Mouse (Mus musculus) olfactory bulb, adult 2 months (tissue): ENCODE data around the gene Klhl29. TPM values are rescaled to one million over a fixed set of nuclear protein-coding genes. Genes with fewer than 3 reads are reported as not detected.

ENCODE experiments used
- H3K27ac ChIP-seq: fragments of 200-500 bp; 2 replicates; pipeline ENCODE4 v1.5.1; 2012; ENCODE audit warnings: low read depth, low read length; ENCODE audit not compliant: insufficient read depth
- H3K4me1 ChIP-seq: fragments of 200-500 bp; 2 replicates; pipeline ENCODE4 v1.6.1; 2012; ENCODE audit warnings: low read length; ENCODE audit not compliant: control insufficient read depth, insufficient read depth
- H3K4me3 ChIP-seq: fragments of 200-500 bp; 2 replicates; pipeline ENCODE4 v1.5.1; 2012; ENCODE audit warnings: mild to moderate bottlenecking, low read depth, low read length, moderate library complexity; ENCODE audit not compliant: insufficient read depth
- CTCF ChIP-seq: fragments of 200-500 bp; IDR thresholded peaks from 2 replicates; pipeline ENCODE4 v1.5.1; 2012; ENCODE audit warnings: low read depth, mild to moderate bottlenecking, low read length, moderate library complexity; ENCODE audit not compliant: insufficient read depth
- POLR2A ChIP-seq: fragments of 200-500 bp; IDR thresholded peaks from 2 replicates; pipeline ENCODE4 v1.6.1; 2012; ENCODE audit warnings: mild to moderate bottlenecking, low read depth, low read length, moderate library complexity; ENCODE audit not compliant: insufficient read depth
- WGBS: fragments of 180-500 bp; shearing (Covaris S2); methylation state at CpG from one replicate; pipeline ENCODE4 v1.1.7; 2018; 5-methylcytosine and 5-hydroxymethylcytosine counted together
- polyA plus RNA-seq: library from polyadenylated mRNA; stranded (reverse); fragments of >200 nt; gene quantifications from 2 replicates; pipeline ENCODE4 v1.2.4, GENCODE M21; 2012; ENCODE audit warnings: low replicate concordance; ENCODE audit not compliant: missing spikeins, insufficient read depth, insufficient read length

Klhl29 gene
- polyA plus RNA-seq, 1 experiment = not detected

DNA sequence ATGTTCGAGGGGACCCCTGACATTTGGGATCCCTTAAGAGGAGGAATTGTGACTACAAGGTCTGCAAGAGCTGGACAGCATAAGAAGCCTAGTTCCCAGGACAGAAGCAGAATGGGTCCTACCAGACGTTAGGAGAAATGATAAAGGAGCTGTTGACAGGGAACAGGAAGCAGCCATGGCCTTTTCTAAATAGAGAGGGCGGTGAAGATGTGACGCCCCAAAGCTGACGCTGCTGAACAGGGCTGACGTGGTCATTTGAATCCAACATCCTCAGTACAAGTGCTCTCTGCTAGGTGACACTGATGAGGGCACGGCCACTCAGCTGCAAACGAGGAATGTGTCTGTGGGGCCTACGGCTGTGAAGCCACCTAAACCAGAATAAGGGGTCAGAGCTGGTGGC lies 210.1 kb downstream of the Klhl29 start:
- TF ChIP-seq CTCF (no peak), POLR2A (no peak)
- 89% methylated on average over 9 of the region's 9 CpGs for WGBS

DNA sequence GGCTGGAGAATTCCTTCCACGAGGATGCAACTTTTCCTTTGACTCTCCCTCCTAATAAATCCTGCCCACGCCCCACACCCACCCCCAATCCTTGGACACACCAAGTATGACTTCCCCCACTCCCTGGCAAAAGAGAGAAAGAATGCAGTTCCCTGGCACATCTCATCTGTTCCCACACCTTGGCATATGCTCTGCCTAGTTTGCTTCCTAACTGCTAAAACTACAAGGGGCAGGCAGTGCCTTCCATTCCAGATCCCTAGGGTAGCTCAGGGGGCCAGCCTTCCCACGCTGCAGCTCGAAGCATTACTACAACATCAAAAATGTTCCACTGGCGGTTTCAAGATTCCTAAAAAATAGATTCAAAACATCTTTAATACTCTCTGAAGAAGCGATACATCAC lies 212.8 kb downstream of the Klhl29 start:
- TF ChIP-seq CTCF = no peak
- no peak for TF ChIP-seq POLR2A
- no peak overlapping the region for H3K4me3 ChIP-seq
- H3K4me1 ChIP-seq = peaks cover 29% of the 10 kb centered on the region
- WGBS = 78% methylated on average over 6 of the region's 6 CpGs
- no peak overlapping the region for H3K27ac ChIP-seq

More for the DNA sequence above, 210.1 kb downstream of the Klhl29 start:
- H3K27ac ChIP-seq = no peak overlapping the region
- H3K4me3 ChIP-seq = no peak overlapping the region
- peaks cover 25% of the 10 kb centered on the region for H3K4me1 ChIP-seq

DNA sequence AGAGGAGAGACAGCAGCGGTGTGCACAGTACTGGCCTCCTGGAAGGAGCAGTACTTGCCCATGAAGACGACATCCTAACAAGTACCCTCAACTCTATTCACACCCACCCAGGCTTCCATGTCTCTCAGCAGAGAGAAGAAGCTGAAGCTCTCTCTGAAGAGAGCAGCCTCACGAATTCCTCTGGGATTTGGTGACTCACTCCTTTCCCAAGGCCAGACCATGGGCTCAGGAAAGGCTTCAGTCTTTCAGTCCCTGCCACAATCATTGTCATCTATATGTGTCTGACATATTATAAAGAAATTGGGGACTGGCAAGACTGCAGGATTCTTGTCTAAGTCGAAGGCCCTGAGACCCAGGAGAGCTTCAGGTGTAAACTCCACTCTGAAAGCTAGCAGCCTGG lies 213.9 kb downstream of the Klhl29 start:
- no peak overlapping the region for H3K4me3 ChIP-seq
- 67% methylated on average over 4 of the region's 4 CpGs for WGBS
- no peak overlapping the region for H3K27ac ChIP-seq
- peaks cover 39% of the 10 kb centered on the region for H3K4me1 ChIP-seq
- no peak for TF ChIP-seq CTCF
- TF ChIP-seq POLR2A = no peak

DNA sequence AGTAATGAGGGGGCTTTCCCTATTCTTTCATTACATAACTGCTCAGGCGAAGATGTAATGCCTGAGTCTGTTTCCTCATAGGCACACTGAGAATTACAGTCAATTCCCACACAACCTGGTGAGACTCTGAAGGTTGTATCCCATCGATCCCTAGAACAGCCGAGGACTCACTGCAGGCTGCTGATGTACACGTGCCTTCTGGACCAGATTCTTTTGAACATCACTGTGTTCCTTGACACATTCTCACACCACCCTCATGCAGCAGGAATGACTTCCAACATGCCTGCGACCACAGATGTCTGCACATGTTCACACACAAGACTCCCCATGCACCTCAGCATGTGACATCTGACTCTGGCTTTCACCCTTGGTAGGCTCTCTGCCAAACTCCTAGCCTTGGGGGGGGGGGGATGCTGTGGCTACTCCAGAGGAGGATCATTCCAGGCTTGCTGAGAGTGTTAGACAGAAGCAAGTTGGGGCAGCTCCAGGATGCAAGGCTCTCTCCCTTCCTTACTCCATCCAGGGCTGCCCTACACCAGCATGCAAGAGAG lies 217.5 kb downstream of the Klhl29 start:
- TF ChIP-seq POLR2A = no peak
- TF ChIP-seq CTCF = no peak
- no peak overlapping the region for H3K27ac ChIP-seq
- peaks cover 25% of the 10 kb centered on the region for H3K4me1 ChIP-seq
- WGBS = 73% methylated on average over 5 of the region's 5 CpGs
- no peak overlapping the region for H3K4me3 ChIP-seq

DNA sequence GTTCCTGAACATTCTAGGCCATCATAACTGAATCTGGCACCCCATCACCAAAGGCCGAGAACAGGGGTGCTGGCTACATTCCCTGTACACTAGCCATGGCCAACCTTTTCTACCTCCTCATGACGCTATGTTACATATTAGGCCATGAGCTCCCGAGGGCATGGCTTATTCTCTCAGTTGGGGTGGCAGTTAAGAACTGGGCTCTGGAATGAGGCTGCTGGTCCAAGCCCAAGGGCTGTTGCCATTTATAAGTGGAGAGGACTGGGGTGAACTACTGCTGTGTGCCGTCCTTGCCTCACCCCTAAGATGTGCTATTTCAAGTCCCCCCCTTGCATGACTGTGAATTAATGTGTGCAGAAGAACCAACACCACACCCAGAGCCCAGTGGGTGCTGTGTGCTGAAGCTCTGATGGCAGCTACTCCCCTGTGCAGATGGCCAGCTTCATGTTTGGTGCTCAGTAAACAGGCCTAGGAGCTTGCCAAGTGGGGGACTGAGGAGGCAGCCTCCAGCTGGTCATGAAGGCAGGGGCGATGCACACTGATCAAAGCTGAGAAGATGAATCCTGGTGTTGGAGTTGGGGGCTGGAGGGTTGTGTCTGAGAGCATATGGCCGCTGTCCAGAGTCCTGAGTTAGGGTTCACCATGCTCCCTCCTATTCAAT lies 218.3 kb downstream of the Klhl29 start:
- 67% methylated on average over 6 of the region's 6 CpGs for WGBS
- no peak overlapping the region for H3K27ac ChIP-seq
- no peak overlapping the region for H3K4me3 ChIP-seq
- TF ChIP-seq POLR2A (no peak), CTCF (no peak)
- H3K4me1 ChIP-seq = peaks cover 19% of the 10 kb centered on the region

DNA sequence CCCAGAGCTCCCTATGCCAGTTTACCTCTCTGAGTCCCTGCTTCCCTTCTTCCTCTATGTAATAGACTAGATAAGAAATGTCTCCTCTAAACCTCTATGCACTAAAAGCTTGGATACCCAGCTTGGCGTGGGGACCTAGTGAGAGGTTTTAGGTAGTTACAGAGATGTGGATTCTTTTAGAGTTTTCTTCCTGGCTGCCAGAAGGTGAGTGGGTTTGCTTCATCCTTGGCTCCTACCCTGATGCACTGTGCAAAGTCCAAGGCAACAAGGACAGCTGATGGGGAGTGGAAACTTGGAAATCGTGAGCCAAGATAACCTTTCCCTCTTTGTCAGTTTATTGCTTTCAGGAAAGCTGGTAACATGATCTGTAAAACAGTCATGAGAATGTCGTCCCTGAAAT lies 220.3 kb downstream of the Klhl29 start:
- peaks cover 15% of the 10 kb centered on the region for H3K4me1 ChIP-seq
- no peak overlapping the region for H3K4me3 ChIP-seq
- 90% methylated on average over 3 of the region's 3 CpGs for WGBS
- TF ChIP-seq POLR2A (no peak), CTCF (no peak)
- no peak overlapping the region for H3K27ac ChIP-seq

DNA sequence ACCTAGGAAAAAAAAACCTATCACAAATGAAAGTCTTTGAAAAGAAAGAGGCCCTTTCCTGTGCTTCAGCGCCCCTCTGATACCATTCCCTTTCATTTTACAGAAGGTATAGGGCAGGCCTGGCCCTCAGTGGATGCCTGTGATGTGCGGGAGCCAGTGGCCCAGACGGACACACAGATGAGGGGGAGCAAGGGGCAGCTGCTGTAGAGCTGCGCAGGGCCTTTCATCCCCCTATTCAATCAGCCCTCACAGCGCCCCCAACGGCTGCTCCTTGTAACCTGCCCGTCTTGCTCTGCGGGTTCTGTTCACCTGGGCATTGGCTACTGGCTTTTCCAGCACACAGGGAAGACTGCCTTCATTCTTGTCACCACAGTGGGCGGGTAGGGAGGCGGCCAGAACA lies 223.6 kb downstream of the Klhl29 start:
- peaks cover 9% of the 10 kb centered on the region for H3K4me1 ChIP-seq
- no peak for TF ChIP-seq POLR2A
- TF ChIP-seq CTCF = no peak
- no peak overlapping the region for H3K27ac ChIP-seq
- H3K4me3 ChIP-seq = no peak overlapping the region
- WGBS = 68% methylated on average over 10 of the region's 10 CpGs

DNA sequence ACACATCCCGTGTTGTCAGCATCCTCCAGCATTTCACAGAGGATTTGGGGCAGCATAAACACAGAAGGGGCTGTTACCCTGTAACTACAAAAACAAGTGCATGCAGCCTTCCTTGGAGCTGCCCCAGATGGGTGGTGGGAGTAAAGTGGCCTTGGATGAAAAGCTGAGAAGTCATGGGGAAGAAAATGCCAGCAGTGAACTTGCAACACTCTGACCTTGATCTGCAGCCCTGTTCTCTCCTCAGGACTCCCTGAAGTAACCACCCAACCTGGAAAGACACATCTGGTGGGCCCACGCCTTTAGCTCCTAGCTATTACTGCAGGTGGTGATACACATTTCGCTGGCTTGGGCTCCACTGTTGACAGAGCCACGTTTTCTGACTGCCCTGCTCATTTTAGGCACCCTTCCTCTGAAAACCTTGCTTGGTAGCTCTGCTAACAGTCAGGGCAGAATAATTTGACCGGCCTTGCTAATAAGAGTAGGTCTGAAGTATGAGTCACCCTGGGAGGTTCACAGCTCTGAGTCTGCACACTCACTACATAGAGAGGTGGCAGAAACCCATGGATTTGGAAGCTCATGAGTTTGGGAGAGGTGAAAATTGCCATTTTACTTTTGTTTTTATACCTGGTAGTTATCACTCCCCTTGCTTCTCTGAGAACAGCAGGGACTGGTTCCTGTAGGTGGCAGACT lies 228.0 kb downstream of the Klhl29 start:
- H3K4me1 ChIP-seq = peaks cover 24% of the 10 kb centered on the region
- peak overlapping the region; percentile 39; the same call in 1 of the 2 replicates for H3K27ac ChIP-seq
- 46% methylated on average over 5 of the region's 5 CpGs for WGBS
- TF ChIP-seq POLR2A (no peak), CTCF (no peak)
- no peak overlapping the region for H3K4me3 ChIP-seq
